Mouse (Mus musculus) limb, embryonic 14.5 days (tissue): ENCODE results near the gene Atp1b1. TPM values are rescaled to one million over a fixed set of nuclear protein-coding genes. Genes with fewer than 3 reads are reported as not detected.

ENCODE experiments used
- ATAC-seq: fragments of 200-750 bp; cut with Nextera tagmentation; 2 replicates; pipeline ENCODE4 v1.8.0; 2017; ENCODE audit warnings: low read depth, moderate number of reproducible peaks, moderate TSS enrichment; ENCODE audit not compliant: low FRiP score
- DNase-seq: peaks from one replicate; pipeline ENCODE4 v3.0.0-alpha.2; 2015; ENCODE audit warnings: low spot score
- H3K27ac ChIP-seq: fragments of 300-500 bp; sonication (generic); replicated peaks from 2 replicates; pipeline ENCODE4 v1.5.1; 2014; ENCODE audit warnings: low read depth, mild to moderate bottlenecking, low read length, moderate library complexity, mixed read lengths
- H3K27me3 ChIP-seq: fragments of 300-500 bp; sonication (generic); 2 replicates; pipeline ENCODE4 v1.6.1; 2014; ENCODE audit warnings: low read length, mixed read lengths; ENCODE audit not compliant: control insufficient read depth, insufficient read depth
- H3K36me3 ChIP-seq: fragments of 300-500 bp; sonication (generic); 2 replicates; pipeline ENCODE4 v1.6.1; 2014; ENCODE audit warnings: mild to moderate bottlenecking, low read length, moderate library complexity, mixed read lengths; ENCODE audit not compliant: control insufficient read depth, insufficient read depth
- H3K4me1 ChIP-seq: fragments of 300-500 bp; sonication (generic); 2 replicates; pipeline ENCODE4 v1.6.1; 2014; ENCODE audit warnings: antibody characterized with exemption, low read length, mixed read lengths; ENCODE audit not compliant: control insufficient read depth, insufficient read depth
- H3K4me2 ChIP-seq: fragments of 300-500 bp; sonication (generic); replicated peaks from 2 replicates; pipeline ENCODE4 v1.6.1; 2014; ENCODE audit warnings: low read depth, mild to moderate bottlenecking, low read length, moderate library complexity; ENCODE audit not compliant: severe bottlenecking
- H3K4me3 ChIP-seq: fragments of 300-500 bp; sonication (generic); replicated peaks from 2 replicates; pipeline ENCODE4 v1.5.1; 2014; ENCODE audit warnings: low read length
- H3K9ac ChIP-seq: fragments of 300-500 bp; sonication (generic); 2 replicates; pipeline ENCODE4 v1.6.1; 2014; ENCODE audit warnings: mild to moderate bottlenecking, low read depth, low read length, moderate library complexity; ENCODE audit not compliant: severe bottlenecking
- H3K9me3 ChIP-seq: fragments of 300-500 bp; sonication (generic); 2 replicates; pipeline ENCODE4 v1.6.1; 2016; ENCODE audit warnings: low read length; ENCODE audit not compliant: control insufficient read depth
- POLR2A ChIP-seq: fragments of 200-500 bp; IDR thresholded peaks from 2 replicates; pipeline ENCODE4 v1.8.0; 2012; ENCODE audit warnings: inconsistent platforms, mild to moderate bottlenecking, moderate library complexity, borderline replicate concordance; ENCODE audit not compliant: insufficient read depth, insufficient read length; ENCODE audit errors: extremely low read depth
- WGBS: fragments of 180-500 bp; shearing (Covaris S2); extraction: QIAGEN DNeasy Blood & Tissue Kit; methylation state at CpG from one replicate; pipeline ENCODE4 v1.1.7; 2014; 5-methylcytosine and 5-hydroxymethylcytosine counted together
- polyA plus RNA-seq, 2 experiments: library from polyadenylated mRNA; depleted of rRNA in 1 of 2; stranded (reverse) in 1 of 2; unstranded in 1 of 2; fragments of >200 nt; fragmentation: Nextera tagmentation in 1 of 2; extraction: Ambion mirVana in 1 of 2; gene quantifications; 2 replicates each; pipeline versions ENCODE4 v1.2.1 to v1.2.3; 2012 to 2014

Gene Atp1b1
- polyA plus RNA-seq, 2 experiments = 11.3 to 12.7 TPM

- ATAC-seq = no peak
- Histone ChIP-seq H3K36me3 (no peaks in the 10 kb centered on the region), H3K9me3 (0 out of 2 replicates have a peak, but pooled peaks cover 3% of the 10 kb centered on the region), H3K4me3 (no peak overlapping the region), H3K27ac (no peak overlapping the region), H3K9ac (no peak overlapping the region), H3K27me3 (no peaks in the 10 kb centered on the region), H3K4me2 (no peak overlapping the region), H3K4me1 (no peaks in the 10 kb centered on the region)
- no peak for TF ChIP-seq POLR2A
- WGBS = 68% methylated on average over 5 of the region's 5 CpGs
- no peak for DNase-seq
These were observed 52.8 kb downstream of the Atp1b1 start for GRCm38 (mm10) chr1:164405385-164405802.

DNA sequence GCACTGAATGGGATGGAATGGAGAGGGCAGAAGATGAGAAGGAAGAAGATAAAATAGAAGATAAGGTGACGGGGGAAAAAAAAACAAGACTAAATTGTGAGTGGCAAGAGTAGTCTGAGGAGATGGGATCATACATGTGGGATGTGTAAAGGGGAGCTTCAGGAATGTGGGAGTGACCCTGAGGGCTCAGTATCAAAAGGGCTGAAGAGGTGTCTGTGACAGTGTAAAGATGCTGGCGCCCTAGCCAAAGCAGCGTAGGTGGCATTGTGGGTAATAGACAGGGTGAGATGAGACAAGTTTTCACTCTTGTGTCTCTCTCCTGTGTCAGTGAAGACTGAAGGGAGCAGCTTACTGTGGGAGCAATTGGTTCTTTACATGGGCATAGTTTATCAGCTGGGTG is 58.6 kb downstream of the Atp1b1 start:
- no peaks in the 10 kb centered on the region for H3K4me1 ChIP-seq
- TF ChIP-seq POLR2A = no peak
- H3K9me3 ChIP-seq = 0 out of 2 replicates have a peak, but pooled peaks cover 3% of the 10 kb centered on the region
- no peak overlapping the region for H3K27ac ChIP-seq
- WGBS = 87% methylated on average over 3 of the region's 3 CpGs
- H3K27me3 ChIP-seq = no peaks in the 10 kb centered on the region
- no peak overlapping the region for H3K4me2 ChIP-seq
- H3K36me3 ChIP-seq = no peaks in the 10 kb centered on the region
- H3K9ac ChIP-seq = no peak overlapping the region
- DNase-seq (no peak), ATAC-seq (no peak)
- no peak overlapping the region for H3K4me3 ChIP-seq

DNA sequence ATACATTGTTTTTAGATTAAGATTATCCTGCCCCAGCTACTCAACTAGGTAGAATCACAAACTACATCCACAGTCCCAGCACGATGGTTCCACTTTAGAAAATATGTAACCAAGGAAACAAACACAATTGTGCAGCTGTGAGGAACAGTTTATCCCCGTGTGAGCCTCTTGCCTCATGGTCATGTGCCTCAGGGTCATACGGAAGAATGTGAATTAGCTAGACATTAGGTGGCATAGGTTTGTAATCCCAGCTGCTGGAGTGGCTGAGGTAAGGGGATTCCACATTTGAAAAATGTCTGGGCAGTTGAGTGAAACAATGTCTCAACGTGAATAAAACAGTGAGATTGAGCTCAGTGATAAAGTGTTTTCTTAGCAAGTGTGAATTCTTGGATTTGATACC is 60.5 kb downstream of the Atp1b1 start:
- H3K36me3 ChIP-seq = no peaks in the 10 kb centered on the region
- no peak overlapping the region for H3K4me2 ChIP-seq
- no peaks in the 10 kb centered on the region for H3K27me3 ChIP-seq
- no peak for DNase-seq
- H3K9me3 ChIP-seq = 0 out of 2 replicates have a peak, but pooled peaks cover 3% of the 10 kb centered on the region
- no peak overlapping the region for H3K9ac ChIP-seq
- no peak for ATAC-seq
- H3K27ac ChIP-seq = no peak overlapping the region
- no peak overlapping the region for H3K4me3 ChIP-seq
- H3K4me1 ChIP-seq = no peaks in the 10 kb centered on the region
- TF ChIP-seq POLR2A = no peak
- 64% methylated on average over 4 of the region's 4 CpGs for WGBS

DNA sequence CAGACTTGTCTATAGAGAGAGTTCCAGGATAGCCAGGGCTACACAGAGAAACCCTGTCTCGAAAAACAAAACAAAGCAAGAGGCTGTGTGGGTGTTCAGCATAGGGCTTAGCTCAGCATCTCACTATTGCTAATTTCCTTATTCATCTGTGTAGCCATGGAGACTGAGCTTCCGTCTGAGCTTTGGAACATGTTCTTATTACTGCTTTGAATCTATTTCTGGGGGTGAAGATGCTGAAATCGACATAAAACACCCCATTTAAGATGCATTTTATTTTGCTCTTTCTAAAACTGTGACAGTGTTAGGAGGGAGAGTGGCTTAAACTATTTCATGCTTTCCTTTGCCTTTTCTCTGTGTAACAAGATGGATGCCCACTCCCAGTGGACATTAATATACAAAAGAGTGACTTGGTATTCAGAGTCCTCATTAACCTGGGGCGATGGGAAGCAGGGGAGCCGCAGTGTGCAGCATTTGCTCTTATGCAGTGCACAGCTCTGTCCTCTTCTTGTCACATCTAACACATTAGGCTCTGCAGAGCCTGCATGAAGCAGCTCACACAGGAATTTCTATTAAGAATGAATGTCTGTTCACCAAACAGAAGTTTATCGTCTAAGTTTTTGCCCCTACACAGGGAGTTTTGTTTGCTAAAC is 62.9 kb downstream of the Atp1b1 start:
- no peak overlapping the region for H3K4me2 ChIP-seq
- H3K4me1 ChIP-seq = no peaks in the 10 kb centered on the region
- H3K9ac ChIP-seq = no peak overlapping the region
- H3K36me3 ChIP-seq = no peaks in the 10 kb centered on the region
- no peak overlapping the region for H3K27ac ChIP-seq
- no peaks in the 10 kb centered on the region for H3K27me3 ChIP-seq
- ATAC-seq (no peak), DNase-seq (no peak)
- no peak overlapping the region for H3K4me3 ChIP-seq
- WGBS = 88% methylated on average over 6 of the region's 6 CpGs
- no peak for TF ChIP-seq POLR2A
- no peaks in the 10 kb centered on the region for H3K9me3 ChIP-seq

GRCm38 (mm10) chr1:164392176-164392575 is 66.0 kb downstream of the Atp1b1 start:
- 67% methylated on average over 3 of the region's 3 CpGs for WGBS
- Histone ChIP-seq H3K4me1 (no peaks in the 10 kb centered on the region), H3K27ac (no peak overlapping the region), H3K27me3 (no peaks in the 10 kb centered on the region), H3K36me3 (no peaks in the 10 kb centered on the region; the same call in 1 of the 2 replicates), H3K9ac (no peak overlapping the region), H3K4me3 (no peak overlapping the region), H3K4me2 (no peak overlapping the region), H3K9me3 (no peaks in the 10 kb centered on the region)
- DNase-seq = no peak
- ATAC-seq = no peak
- TF ChIP-seq POLR2A = no peak
